Mouse (Mus musculus) myocyte (in vitro differentiated cells): ENCODE results near the gene Ssu72.

ENCODE experiments used
- MAX ChIP-seq: IDR thresholded peaks from one replicate; pipeline ENCODE4 v1.6.1; 2011; ENCODE audit warnings: low read depth, mild to moderate bottlenecking, control low read depth
- POLR2A ChIP-seq: IDR thresholded peaks from one replicate; pipeline ENCODE4 v1.6.1; 2011; ENCODE audit warnings: low read depth, mild to moderate bottlenecking, control low read depth, moderate library complexity; ENCODE audit not compliant: insufficient read length
- POLR2AphosphoS2 ChIP-seq: IDR thresholded peaks from one replicate; pipeline ENCODE4 v1.6.1; 2011; ENCODE audit warnings: low read depth, control low read depth; ENCODE audit not compliant: insufficient read length

DNA sequence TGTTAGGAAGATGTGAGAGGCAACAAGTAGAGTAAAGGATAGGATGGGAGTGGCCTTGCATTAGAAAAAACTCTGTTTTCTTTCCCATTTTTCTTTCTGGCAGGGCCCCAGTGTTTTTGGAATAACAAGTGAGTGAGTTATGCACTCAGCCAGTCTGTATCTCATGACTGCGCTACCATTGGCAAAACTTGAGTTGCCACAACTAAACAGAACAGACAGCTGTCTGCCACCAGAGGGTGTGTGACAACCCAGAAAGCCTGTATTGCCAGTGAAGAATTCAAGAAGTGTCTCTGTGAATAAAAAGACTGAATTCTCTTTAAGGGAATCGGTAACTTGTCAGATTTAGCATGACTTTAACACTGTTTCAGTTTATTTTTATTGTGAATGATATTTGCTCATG is 28.6 kb upstream of the Ssu72 start:
- TF ChIP-seq POLR2A (no peak), POLR2AphosphoS2 (no peak), MAX (no peak)
